Mouse (Mus musculus) olfactory bulb, adult 2 months (tissue): ENCODE results near the gene Nkg7.

Experiments
- CTCF ChIP-seq: fragments of 200-500 bp; IDR thresholded peaks from 2 replicates; pipeline ENCODE4 v1.5.1; 2012; ENCODE audit warnings: low read depth, mild to moderate bottlenecking, low read length, moderate library complexity; ENCODE audit not compliant: insufficient read depth
- POLR2A ChIP-seq: fragments of 200-500 bp; IDR thresholded peaks from 2 replicates; pipeline ENCODE4 v1.6.1; 2012; ENCODE audit warnings: mild to moderate bottlenecking, low read depth, low read length, moderate library complexity; ENCODE audit not compliant: insufficient read depth

- TF ChIP-seq CTCF (no peak), POLR2A (no peak)
These were observed 12.8 kb upstream of the Nkg7 start for GRCm38 (mm10) chr7:43423991-43424625.
